Mouse (Mus musculus) erythroblast, embryonic 14.5 days (primary cell): ENCODE results near the gene Trmt13.

Experiments
- GATA1 ChIP-seq: IDR thresholded peaks from 2 replicates; pipeline ENCODE4 v1.6.1; 2012; ENCODE audit warnings: low read length, inconsistent platforms, mixed read lengths
- TAL1 ChIP-seq: IDR thresholded peaks from 3 replicates; pipeline ENCODE4 v1.6.1; 2012; ENCODE audit warnings: low read length, inconsistent platforms, mixed read lengths

- TF ChIP-seq GATA1 (no peak), TAL1 (no peak)
These were observed 67.0 kb downstream of the Trmt13 start for GRCm38 (mm10) chr3:116547430-116547829.
